Mouse (Mus musculus): ENCODE measurements at regions not wholly inside any gene's neighbourhood (a gene's known extent, or its start where the extent isn't known, plus 50 kb on each side); places are given as distances from the start of the nearest gene placed in this dataset.

DNA sequence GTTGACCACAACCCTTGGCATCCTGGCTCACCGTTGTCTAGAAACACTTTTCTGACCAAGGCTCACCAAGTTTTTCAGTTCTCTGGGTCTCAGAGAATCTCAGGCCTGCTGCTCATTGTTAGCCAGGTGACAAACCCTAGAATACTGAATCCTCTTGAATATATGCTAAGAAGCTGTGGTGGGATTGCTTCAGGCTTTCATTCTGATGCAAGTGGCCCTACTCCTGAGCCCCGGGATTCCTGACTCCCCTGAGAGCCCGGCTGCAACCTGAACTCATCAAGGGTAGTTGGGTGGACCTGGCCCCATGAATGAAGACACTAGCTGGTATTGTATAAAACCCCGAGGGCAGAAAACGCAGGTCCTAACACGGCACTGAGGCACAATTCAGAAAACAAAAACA is 70.6 kb downstream of the Rtl1 start:
- TF ChIP-seq FLI1 (IDR thresholded peaks at IDR 0.05; ENCODE audit: low read length) (no peak), GATA1 (IDR thresholded peaks at IDR 0.05; ENCODE audit: borderline replicate concordance, low read length) (no peak)

Data from megakaryocyte, embryonic 14.5 days (primary cell).